16 mouse cellular contexts compared by ENCODE assay signal in genomic region chr12:116600054-116600453, GRCm38 (mm10).
DNase-seq lines count a peak whose midpoint lies in the region; ATAC-seq and TF ChIP-seq lines count a peak whose summit lies in the region.
"Had no signal": no experiment of that assay in that cellular context is flagged by ENCODE, and none has a peak within 500 bp of the region (broad histone marks: within the 10 kb centered on the region; RNA-seq: fewer than 3 reads in every experiment).

No protein-coding gene starts in this region.

- no peak overlapping the region for H3K4me3 ChIP-seq in heart, embryonic 10.5 days
- no peak overlapping the region for H3K4me3 ChIP-seq in hindbrain, embryonic 11.5 days (ENCODE audit: low read depth, low read length)
- H3K4me3 ChIP-seq in midbrain, embryonic 12.5 days: no peak overlapping the region
- no peak overlapping the region for H3K4me3 ChIP-seq in neural tube, embryonic 15.5 days (replicated peaks)
- no peak overlapping the region for H3K4me3 ChIP-seq in stomach, postnatal 0 days (ENCODE audit: low read depth, low read length)
- H3K4me3 ChIP-seq: limb, embryonic 10.5 days; liver, embryonic 12.5 days; megakaryocyte, embryonic 14.5 days had no signal

- no peak overlapping the region for H3K4me2 ChIP-seq in hindbrain, embryonic 11.5 days (replicated peaks; ENCODE audit: low read depth, low read length)
- no peak overlapping the region for H3K4me2 ChIP-seq in midbrain, embryonic 12.5 days (replicated peaks)
- H3K4me2 ChIP-seq in neural tube, embryonic 15.5 days: no peak overlapping the region
- H3K4me2 ChIP-seq in stomach, postnatal 0 days (replicated peaks; ENCODE audit: low read depth): no peak overlapping the region
- H3K4me2 ChIP-seq: liver, embryonic 12.5 days had no signal

- peak; percentile 71 for DNase-seq in heart, adult 11 months
- no peak for DNase-seq in heart, embryonic 10.5 days (ENCODE audit: low spot score)
- peak; percentile 18 for DNase-seq in hindbrain, embryonic 11.5 days (ENCODE audit: low spot score)
- no peak for DNase-seq in stomach, postnatal 0 days (ENCODE audit: low spot score)
- DNase-seq in cerebellum, adult 8-10 months: no peak
- DNase-seq: heart, postnatal 14 days; thymus, postnatal 36 days had no signal

- 82% methylated on average over 6 of the region's 6 CpGs for WGBS in heart, embryonic 10.5 days
- WGBS in hindbrain, embryonic 11.5 days: 54% methylated on average over 6 of the region's 6 CpGs
- WGBS in midbrain, embryonic 12.5 days: 65% methylated on average over 6 of the region's 6 CpGs
- 23% methylated on average over 6 of the region's 6 CpGs for WGBS in neural tube, embryonic 15.5 days
- 59% methylated on average over 6 of the region's 6 CpGs for WGBS in stomach, postnatal 0 days

- ATAC-seq in hindbrain, embryonic 11.5 days (ENCODE audit: low FRiP score): peak; percentile 70
- ATAC-seq in midbrain, embryonic 12.5 days (ENCODE audit: low FRiP score, low read depth): peak; percentile 35; the same call in 1 of the 2 replicates
- ATAC-seq in neural tube, embryonic 15.5 days (ENCODE audit: low FRiP score): peak; percentile 62
- ATAC-seq in stomach, postnatal 0 days (ENCODE audit: low FRiP score, low TSS enrichment): no peak
- ATAC-seq in erythroblast, adult 5-6 weeks (replicated peaks; ENCODE audit: low FRiP score, poor library complexity, severe bottlenecking): no peak
- ATAC-seq: intestine, postnatal 0 days; liver, embryonic 12.5 days had no signal

- TF ChIP-seq CTCF in stomach, postnatal 0 days (IDR thresholded peaks at IDR 0.05; ENCODE audit: low read depth): no peak

- H3K27ac ChIP-seq in heart, embryonic 10.5 days: no peak overlapping the region
- H3K27ac ChIP-seq in hindbrain, embryonic 11.5 days (ENCODE audit: low read depth, low read length): 0 out of 2 replicates have a peak overlapping the region, but pooled peaks have one; percentile 36
- H3K27ac ChIP-seq in midbrain, embryonic 12.5 days (replicated peaks): peak overlapping the region; percentile 47
- peak overlapping the region; percentile 79 for H3K27ac ChIP-seq in neural tube, embryonic 15.5 days (replicated peaks)
- H3K27ac ChIP-seq in stomach, postnatal 0 days (replicated peaks): no peak overlapping the region
- H3K27ac ChIP-seq: kidney, postnatal 0 days; limb, embryonic 10.5 days; liver, embryonic 12.5 days had no signal

- TF ChIP-seq EP300 in stomach, postnatal 0 days (optimal IDR thresholded peaks at IDR 0.05): no peak

- H3K36me3 ChIP-seq in heart, embryonic 10.5 days: no peaks in the 10 kb centered on the region
- H3K36me3 ChIP-seq in hindbrain, embryonic 11.5 days (ENCODE audit: control insufficient read depth, insufficient read depth, low read length): no peaks in the 10 kb centered on the region
- no peaks in the 10 kb centered on the region for H3K36me3 ChIP-seq in midbrain, embryonic 12.5 days
- H3K36me3 ChIP-seq in neural tube, embryonic 15.5 days: no peaks in the 10 kb centered on the region
- no peaks in the 10 kb centered on the region for H3K36me3 ChIP-seq in stomach, postnatal 0 days (ENCODE audit: control insufficient read depth, insufficient read depth, low read length)
- H3K36me3 ChIP-seq: limb, embryonic 10.5 days; liver, embryonic 12.5 days had no signal

- no peaks in the 10 kb centered on the region for H3K27me3 ChIP-seq in heart, embryonic 10.5 days (ENCODE audit: insufficient read depth, poor library complexity, severe bottlenecking)
- H3K27me3 ChIP-seq in hindbrain, embryonic 11.5 days (ENCODE audit: control insufficient read depth, insufficient read depth, low read length): no peaks in the 10 kb centered on the region
- H3K27me3 ChIP-seq in midbrain, embryonic 12.5 days: 0 out of 2 replicates have a peak, but pooled peaks cover 5% of the 10 kb centered on the region
- no peaks in the 10 kb centered on the region for H3K27me3 ChIP-seq in neural tube, embryonic 15.5 days (replicated peaks)
- H3K27me3 ChIP-seq in stomach, postnatal 0 days (ENCODE audit: control insufficient read depth, insufficient read depth, low read length): no peaks in the 10 kb centered on the region
- H3K27me3 ChIP-seq: CH12.LX; liver, embryonic 12.5 days; megakaryocyte, embryonic 14.5 days had no signal

- no peak overlapping the region for H3K9ac ChIP-seq in hindbrain, embryonic 11.5 days (ENCODE audit: low read depth, low read length)
- H3K9ac ChIP-seq in midbrain, embryonic 12.5 days (replicated peaks): no peak overlapping the region
- no peak overlapping the region; the same call in 1 of the 2 replicates for H3K9ac ChIP-seq in neural tube, embryonic 15.5 days (replicated peaks)
- H3K9ac ChIP-seq in stomach, postnatal 0 days (ENCODE audit: low read length): no peak overlapping the region
- H3K9ac ChIP-seq: liver, embryonic 12.5 days had no signal

- H3K4me1 ChIP-seq in heart, embryonic 10.5 days: no peaks in the 10 kb centered on the region
- H3K4me1 ChIP-seq in hindbrain, embryonic 11.5 days (replicated peaks; ENCODE audit: control insufficient read depth, insufficient read depth, low read length): peaks cover 7% of the 10 kb centered on the region; the same call in 1 of the 2 replicates
- peaks cover 30% of the 10 kb centered on the region for H3K4me1 ChIP-seq in midbrain, embryonic 12.5 days
- peaks cover 34% of the 10 kb centered on the region for H3K4me1 ChIP-seq in neural tube, embryonic 15.5 days
- no peaks in the 10 kb centered on the region for H3K4me1 ChIP-seq in stomach, postnatal 0 days (replicated peaks; ENCODE audit: control insufficient read depth, insufficient read depth)
- H3K4me1 ChIP-seq: limb, embryonic 10.5 days; liver, embryonic 12.5 days; megakaryocyte, embryonic 14.5 days had no signal

- H3K9me3 ChIP-seq in heart, embryonic 10.5 days: no peaks in the 10 kb centered on the region
- no peaks in the 10 kb centered on the region for H3K9me3 ChIP-seq in hindbrain, embryonic 11.5 days (ENCODE audit: control insufficient read depth, low read length)
- H3K9me3 ChIP-seq in midbrain, embryonic 12.5 days: no peaks in the 10 kb centered on the region
- H3K9me3 ChIP-seq in neural tube, embryonic 15.5 days (replicated peaks): no peaks in the 10 kb centered on the region
- H3K9me3 ChIP-seq in stomach, postnatal 0 days (ENCODE audit: control insufficient read depth, low read length): no peaks in the 10 kb centered on the region
- H3K9me3 ChIP-seq: limb, embryonic 10.5 days; liver, embryonic 12.5 days; megakaryocyte, embryonic 14.5 days had no signal

Comparison
In these comparisons a context has a peak if more than half of its experiments do, and no peak if none do; other contexts are left out.
1. DNase-seq: peak in heart, adult 11 months (single experiment) and hindbrain, embryonic 11.5 days (single experiment); none in heart, embryonic 10.5 days (single experiment), stomach, postnatal 0 days (single experiment) and cerebellum, adult 8-10 months (single experiment).
2. H3K27ac ChIP-seq: peak in hindbrain, embryonic 11.5 days (single experiment), midbrain, embryonic 12.5 days (single experiment) and neural tube, embryonic 15.5 days (single experiment); none in heart, embryonic 10.5 days (single experiment) and stomach, postnatal 0 days (single experiment).
3. ATAC-seq: peak in hindbrain, embryonic 11.5 days (single experiment), midbrain, embryonic 12.5 days (single experiment) and neural tube, embryonic 15.5 days (single experiment); none in stomach, postnatal 0 days (single experiment) and erythroblast, adult 5-6 weeks (single experiment).